Mouse (Mus musculus): ENCODE measurements around the gene Prkn.

GRCm38 (mm10) chr17:11618886-11619590 is 778.9 kb downstream of the Prkn start:
- TF ChIP-seq CTCF (IDR thresholded peaks at IDR 0.05 in 2 of 3, conservative IDR thresholded peaks at IDR 0.05 in 1 of 3; ENCODE audit: control insufficient read depth in 1 of 3, insufficient read depth in 1 of 3, low read depth in 2 of 3, low read length in 3 of 3, poor library complexity in 1 of 3, severe bottlenecking in 1 of 3) = no peak
- no peak for TF ChIP-seq GATA1 (IDR thresholded peaks at IDR 0.05; ENCODE audit: low read depth, low read length)

Data from MEL (cell line).